In the genomic region with DNA sequence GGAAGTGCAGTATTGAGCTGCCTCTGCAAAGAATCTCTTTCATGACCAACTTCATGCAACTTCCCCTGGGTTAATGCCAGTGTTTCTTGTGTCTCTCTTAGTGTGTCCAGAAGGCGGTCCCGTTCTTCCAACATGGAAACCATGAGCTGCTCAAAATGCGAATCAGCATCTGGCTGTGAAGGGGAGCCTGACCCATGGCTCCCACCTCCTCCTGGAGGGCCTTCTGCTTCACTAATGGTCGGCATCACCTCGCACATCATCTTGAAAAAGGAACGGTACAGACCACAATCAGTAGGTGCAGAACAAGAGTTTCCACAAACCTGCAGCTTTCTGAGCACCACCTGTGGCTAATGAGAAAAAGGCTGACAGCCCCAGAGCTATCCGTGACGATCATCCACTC, we compare ENCODE assay signal across 8 mouse cellular contexts. TPM values are rescaled to one million over a fixed set of nuclear protein-coding genes. Genes with fewer than 3 reads are reported as not detected.
DNase-seq lines count a peak whose midpoint lies in the region; ATAC-seq and TF ChIP-seq lines count a peak whose summit lies in the region.

No protein-coding gene starts in this region.

- H3K36me3 ChIP-seq in intestine, embryonic 16.5 days (ENCODE audit: control insufficient read depth, insufficient read depth, low read length), result peaks cover 2% of the 10 kb centered on the region
- peaks cover 41% of the 10 kb centered on the region for H3K36me3 ChIP-seq in neural tube, embryonic 13.5 days

- no peak for TF ChIP-seq POLR2A in embryonic fibroblast, embryonic 13.5 days (IDR thresholded peaks at IDR 0.05; ENCODE audit: low read depth, low read length)

- no peak for ATAC-seq in intestine, embryonic 16.5 days
- ATAC-seq in neural tube, embryonic 13.5 days (ENCODE audit: low read depth), result no peak

- no peak for DNase-seq in left cerebral cortex, adult 2 months (ENCODE audit: extremely low spot score in 1 of 2, low spot score in 2 of 2)
- DNase-seq in left cerebral cortex, postnatal 10 days (ENCODE audit: extremely low spot score in 1 of 2, low spot score in 2 of 2), result no peak
- DNase-seq in adrenal gland, postnatal 14 days, result no peak
- DNase-seq in retina, embryonic 14.5 days (ENCODE audit: low spot score), result no peak
- no peak for DNase-seq in left cerebral cortex, adult 18-20 months (ENCODE audit: low spot score in 2 of 2)

- no peaks in the 10 kb centered on the region for H3K9me3 ChIP-seq in intestine, embryonic 16.5 days (ENCODE audit: control insufficient read depth, low read length)
- H3K9me3 ChIP-seq in neural tube, embryonic 13.5 days, result no peaks in the 10 kb centered on the region

- 86% methylated on average over 8 of the region's 8 CpGs for WGBS in intestine, embryonic 16.5 days
- 89% methylated on average over 8 of the region's 8 CpGs for WGBS in neural tube, embryonic 13.5 days

- H3K9ac ChIP-seq in intestine, embryonic 16.5 days (ENCODE audit: low read depth, low read length), result peak overlapping the region; percentile 94
- H3K9ac ChIP-seq in neural tube, embryonic 13.5 days, result peak overlapping the region; percentile 98

- H3K4me1 ChIP-seq in embryonic fibroblast, embryonic 13.5 days (ENCODE audit: control insufficient read depth, insufficient read depth, low read length), result peaks cover 5% of the 10 kb centered on the region; the same call in 1 of the 2 replicates
- H3K4me1 ChIP-seq in intestine, embryonic 16.5 days (ENCODE audit: control insufficient read depth, insufficient read depth, low read length), result peaks cover 18% of the 10 kb centered on the region
- peaks cover 37% of the 10 kb centered on the region for H3K4me1 ChIP-seq in neural tube, embryonic 13.5 days (replicated peaks)

- no peak overlapping the region for H3K27ac ChIP-seq in left cerebral cortex, adult 2 months
- H3K27ac ChIP-seq in embryonic fibroblast, embryonic 13.5 days (ENCODE audit: insufficient read depth, low read length), result no peak overlapping the region
- no peak overlapping the region for H3K27ac ChIP-seq in intestine, embryonic 16.5 days (ENCODE audit: low read length)
- H3K27ac ChIP-seq in neural tube, embryonic 13.5 days (replicated peaks), result no peak overlapping the region

- no peaks in the 10 kb centered on the region for H3K27me3 ChIP-seq in intestine, embryonic 16.5 days (replicated peaks; ENCODE audit: control insufficient read depth, insufficient read depth, low read length)
- H3K27me3 ChIP-seq in neural tube, embryonic 13.5 days, result peaks cover 18% of the 10 kb centered on the region

- peak overlapping the region; percentile 61 for H3K4me2 ChIP-seq in intestine, embryonic 16.5 days (ENCODE audit: low read depth, low read length)
- H3K4me2 ChIP-seq in neural tube, embryonic 13.5 days, result peak overlapping the region; percentile 84

- TF ChIP-seq CTCF in left cerebral cortex, adult 2 months (IDR thresholded peaks at IDR 0.05), result no peak
- TF ChIP-seq CTCF in embryonic fibroblast, embryonic 13.5 days (IDR thresholded peaks at IDR 0.05; ENCODE audit: borderline replicate concordance, insufficient read depth, low read length), result no peak

- intact Hi-C loops in left cerebral cortex, adult 2 months (cut with DNase I), result loop anchor here (2.0 to 10.0 kb wide), 3 partner anchors 31 to 727 kb away; a partner anchor contains a TSS
- intact Hi-C loops in left cerebral cortex, postnatal 10 days (cut with DNase I), result no loop called here

- H3K4me3 ChIP-seq in left cerebral cortex, adult 2 months, result peak overlapping the region; percentile 60; the same call in 1 of the 2 replicates
- H3K4me3 ChIP-seq in embryonic fibroblast, embryonic 13.5 days (ENCODE audit: insufficient read depth, low read length), result peak overlapping the region; percentile 90
- 0 out of 2 replicates have a peak overlapping the region, but pooled peaks have one; percentile 89 for H3K4me3 ChIP-seq in intestine, embryonic 16.5 days (ENCODE audit: low read length)
- peak overlapping the region; percentile 97 for H3K4me3 ChIP-seq in neural tube, embryonic 13.5 days

RNA-seq across cellular contexts. Expression of a gene that starts 1.3 kb away (rescaled TPM):
- total RNA-seq in left cerebral cortex, adult 2 months (2021), result 10 to 100 TPM; 35.9 to 37.3 TPM
- total RNA-seq in left cerebral cortex, postnatal 10 days (2021), result 10 to 100 TPM; 33.5 to 35.9 TPM
- polyA plus RNA-seq in embryonic fibroblast, embryonic 13.5 days (2011; ENCODE audit: insufficient read length, low read depth, missing spikeins), result 70.0 and 71.5 TPM in 2 replicates
- polyA plus RNA-seq in intestine, embryonic 16.5 days (2015; fragmentation: Nextera tagmentation; extraction: Ambion mirVana), result 13.8 TPM in 2 replicates
- 28.4 and 32.6 TPM in 2 replicates for polyA plus RNA-seq in neural tube, embryonic 13.5 days (2015; fragmentation: Nextera tagmentation; extraction: Ambion mirVana)
- total RNA-seq in adrenal gland, postnatal 14 days (2021), result 50.9 and 56.3 TPM in 2 replicates
- total RNA-seq in left cerebral cortex, adult 18-20 months (2021), result 10 to 100 TPM; 28.9 to 37.6 TPM

RNA-seq across cellular contexts. Expression of a gene that starts 30.0 kb away (rescaled TPM):
- total RNA-seq in left cerebral cortex, adult 2 months (2021), result 1 to 10 TPM; 2.1 to 2.3 TPM
- total RNA-seq in left cerebral cortex, postnatal 10 days (2021), result 1 to 10 TPM; 2.2 to 3.0 TPM
- polyA plus RNA-seq in embryonic fibroblast, embryonic 13.5 days (2011; ENCODE audit: insufficient read length, low read depth, missing spikeins), result 5.4 and 8.1 TPM in 2 replicates
- polyA plus RNA-seq in intestine, embryonic 16.5 days (2015; fragmentation: Nextera tagmentation; extraction: Ambion mirVana), result 13.8 and 13.9 TPM in 2 replicates
- polyA plus RNA-seq in neural tube, embryonic 13.5 days (2015; fragmentation: Nextera tagmentation; extraction: Ambion mirVana), result 6.0 and 6.1 TPM in 2 replicates
- total RNA-seq in adrenal gland, postnatal 14 days (2021), result 9.1 and 10.2 TPM in 2 replicates
- 1 to 10 TPM; 2.2 to 2.3 TPM for total RNA-seq in left cerebral cortex, adult 18-20 months (2021)
